In genomic region chr4:96273907-96274306, GRCm38 (mm10) we compare ENCODE assay signal across 9 mouse cellular contexts. TPM values are rescaled to one million over a fixed set of nuclear protein-coding genes. Genes with fewer than 3 reads are reported as not detected.
A peak's percentile ranks its signal among the peaks of the same experiment; 100 is the strongest.
DNase-seq lines count a peak whose midpoint lies in the region; ATAC-seq lines count a peak whose summit lies in the region.
"Had no signal": no experiment of that assay in that cellular context is flagged by ENCODE, and none has a peak within 500 bp of the region (broad histone marks: within the 10 kb centered on the region; RNA-seq: fewer than 3 reads in every experiment).

No protein-coding gene starts in this region.

- no peak overlapping the region for H3K27ac ChIP-seq in embryonic facial prominence, embryonic 14.5 days (replicated peaks; ENCODE audit: low read depth, low read length)
- no peak overlapping the region for H3K27ac ChIP-seq in hindbrain, embryonic 14.5 days
- no peak overlapping the region for H3K27ac ChIP-seq in midbrain, embryonic 14.5 days (replicated peaks; ENCODE audit: low read depth, low read length)
- H3K27ac ChIP-seq: embryonic facial prominence, embryonic 12.5 days had no signal

- H3K9me3 ChIP-seq in embryonic facial prominence, embryonic 14.5 days (ENCODE audit: control insufficient read depth, low read length), result no peaks in the 10 kb centered on the region
- no peaks in the 10 kb centered on the region for H3K9me3 ChIP-seq in hindbrain, embryonic 14.5 days (ENCODE audit: control insufficient read depth, low read length)
- H3K9me3 ChIP-seq in midbrain, embryonic 14.5 days (ENCODE audit: control insufficient read depth, low read length), result no peaks in the 10 kb centered on the region
- H3K9me3 ChIP-seq: embryonic facial prominence, embryonic 12.5 days; megakaryocyte, embryonic 14.5 days had no signal

- no peak overlapping the region for H3K9ac ChIP-seq in embryonic facial prominence, embryonic 14.5 days (ENCODE audit: low read depth, low read length)
- no peak overlapping the region for H3K9ac ChIP-seq in hindbrain, embryonic 14.5 days
- no peak overlapping the region for H3K9ac ChIP-seq in midbrain, embryonic 14.5 days (replicated peaks; ENCODE audit: low read length)
- H3K9ac ChIP-seq: embryonic facial prominence, embryonic 12.5 days had no signal

- H3K27me3 ChIP-seq in embryonic facial prominence, embryonic 14.5 days (replicated peaks; ENCODE audit: control insufficient read depth, insufficient read depth, low read length), result no peaks in the 10 kb centered on the region
- H3K27me3 ChIP-seq in hindbrain, embryonic 14.5 days (ENCODE audit: control insufficient read depth, insufficient read depth, low read length), result no peaks in the 10 kb centered on the region
- H3K27me3 ChIP-seq in midbrain, embryonic 14.5 days (ENCODE audit: control insufficient read depth, insufficient read depth, low read length), result no peaks in the 10 kb centered on the region
- H3K27me3 ChIP-seq: embryonic facial prominence, embryonic 12.5 days; megakaryocyte, embryonic 14.5 days had no signal

- DNase-seq in ES-CJ7 (ENCODE audit: low read depth, low spot score), result peak; percentile 59
- DNase-seq in adrenal gland, adult 18-20 months (ENCODE audit: low spot score in 2 of 2), result peak; percentile 15 to 25
- DNase-seq in embryonic facial prominence, embryonic 14.5 days (ENCODE audit: low spot score), result peak; percentile 57
- peak; percentile 68 for DNase-seq in hindbrain, embryonic 14.5 days (ENCODE audit: low spot score)
- DNase-seq in layer of hippocampus, postnatal 14 days (ENCODE audit: low spot score in 2 of 2), result peak; percentile 43 to 77
- DNase-seq in midbrain, embryonic 14.5 days, result peak; percentile 81
- DNase-seq in testis, postnatal 14 days (ENCODE audit: low spot score), result peak; percentile 5

- peak; percentile 57; the same call in 1 of the 2 replicates for ATAC-seq in embryonic facial prominence, embryonic 14.5 days (ENCODE audit: low read depth)
- ATAC-seq in hindbrain, embryonic 14.5 days (ENCODE audit: low FRiP score), result peak; percentile 80
- ATAC-seq in midbrain, embryonic 14.5 days (ENCODE audit: low FRiP score, low TSS enrichment), result peak; percentile 62

- no peak overlapping the region for H3K4me2 ChIP-seq in embryonic facial prominence, embryonic 14.5 days (ENCODE audit: low read depth, low read length)
- no peak overlapping the region for H3K4me2 ChIP-seq in hindbrain, embryonic 14.5 days (replicated peaks)
- H3K4me2 ChIP-seq in midbrain, embryonic 14.5 days (ENCODE audit: low read length), result no peak overlapping the region
- H3K4me2 ChIP-seq: embryonic facial prominence, embryonic 12.5 days had no signal

- no peaks in the 10 kb centered on the region for H3K4me1 ChIP-seq in embryonic facial prominence, embryonic 14.5 days (ENCODE audit: control insufficient read depth, insufficient read depth, low read length)
- no peaks in the 10 kb centered on the region for H3K4me1 ChIP-seq in hindbrain, embryonic 14.5 days (replicated peaks; ENCODE audit: control insufficient read depth, insufficient read depth, low read length)
- H3K4me1 ChIP-seq in midbrain, embryonic 14.5 days (ENCODE audit: control insufficient read depth, insufficient read depth, low read length), result no peaks in the 10 kb centered on the region
- H3K4me1 ChIP-seq: embryonic facial prominence, embryonic 12.5 days; megakaryocyte, embryonic 14.5 days had no signal

- no peaks in the 10 kb centered on the region for H3K36me3 ChIP-seq in embryonic facial prominence, embryonic 14.5 days (ENCODE audit: control insufficient read depth, insufficient read depth, low read length)
- H3K36me3 ChIP-seq in hindbrain, embryonic 14.5 days (replicated peaks; ENCODE audit: control insufficient read depth, insufficient read depth), result no peaks in the 10 kb centered on the region
- H3K36me3 ChIP-seq in midbrain, embryonic 14.5 days (ENCODE audit: control insufficient read depth, insufficient read depth, low read length), result no peaks in the 10 kb centered on the region
- H3K36me3 ChIP-seq: embryonic facial prominence, embryonic 12.5 days had no signal

- no peak overlapping the region for H3K4me3 ChIP-seq in embryonic facial prominence, embryonic 14.5 days (ENCODE audit: low read depth, low read length)
- no peak overlapping the region for H3K4me3 ChIP-seq in hindbrain, embryonic 14.5 days (replicated peaks; ENCODE audit: low read length)
- H3K4me3 ChIP-seq in midbrain, embryonic 14.5 days (replicated peaks; ENCODE audit: low read depth, low read length), result no peak overlapping the region
- H3K4me3 ChIP-seq: embryonic facial prominence, embryonic 12.5 days; megakaryocyte, embryonic 14.5 days had no signal

RNA-seq across cellular contexts. Expression of gene Cyp2j7, which starts 37.4 kb away (rescaled TPM):
- total RNA-seq in adrenal gland, adult 18-20 months (2021), result not detected
- polyA plus RNA-seq in embryonic facial prominence, embryonic 14.5 days (2014; fragmentation: Nextera tagmentation; extraction: Ambion mirVana), result not detected in 2 replicates
- not detected in 2 replicates for polyA plus RNA-seq in hindbrain, embryonic 14.5 days (2014; fragmentation: Nextera tagmentation; extraction: Ambion mirVana)
- under 1 TPM in 1 of 2 experiments, not detected in 1; 0.21 TPM for total RNA-seq in layer of hippocampus, postnatal 14 days (2021)
- polyA plus RNA-seq in midbrain, embryonic 14.5 days (2014; fragmentation: Nextera tagmentation; extraction: Ambion mirVana), result not detected in 2 replicates
- polyA plus RNA-seq: embryonic facial prominence, embryonic 12.5 days had no signal

Comparison
In these comparisons a context has a peak if more than half of its experiments do, and no peak if none do; other contexts are left out.
1. DNase-seq: peak in every context shown above with its lines; median percentile 81 in midbrain, embryonic 14.5 days; 68 in hindbrain, embryonic 14.5 days; 60 in layer of hippocampus, postnatal 14 days; 59 in ES-CJ7; 57 in embryonic facial prominence, embryonic 14.5 days; 20 in adrenal gland, adult 18-20 months; 5 in testis, postnatal 14 days.